Mouse (Mus musculus): ENCODE measurements at regions not wholly inside any gene's neighbourhood (a gene's known extent, or its start where the extent isn't known, plus 50 kb on each side); places are given as distances from the start of the nearest gene placed in this dataset.

- H3K4me3 ChIP-seq (replicated peaks in 1 of 3; ENCODE audit: low read depth in 2 of 3, low read length in 2 of 3, poor library complexity in 1 of 3), result no peak overlapping the region
- TF ChIP-seq CTCF (conservative IDR thresholded peaks at IDR 0.05 in 1 of 2, IDR thresholded peaks at IDR 0.05 in 1 of 2; ENCODE audit: low read depth in 2 of 2, low read length in 2 of 2) (no peak), KAT2A (IDR thresholded peaks at IDR 0.05; ENCODE audit: insufficient replicate concordance, low read length) (no peak), JUN (IDR thresholded peaks at IDR 0.05; ENCODE audit: insufficient read depth, low read depth, low read length) (no peak), TCF12 (IDR thresholded peaks at IDR 0.05; ENCODE audit: low read depth, low read length) (no peak), ELF1 (IDR thresholded peaks at IDR 0.05; ENCODE audit: low read depth, low read length) (no peak), SIN3A (IDR thresholded peaks at IDR 0.05; ENCODE audit: low read length) (no peak), USF2 (conservative IDR thresholded peaks at IDR 0.05; ENCODE audit: low read depth, low read length) (no peak), ZNF384 (IDR thresholded peaks at IDR 0.05; ENCODE audit: low read depth, low read length) (no peak), RAD21 (IDR thresholded peaks at IDR 0.05; ENCODE audit: low read depth, low read length) (no peak), PAX5 (IDR thresholded peaks at IDR 0.05; ENCODE audit: low read length) (no peak), UBTF (IDR thresholded peaks at IDR 0.05; ENCODE audit: low read depth, low read length) (no peak), GABPA (IDR thresholded peaks at IDR 0.05; ENCODE audit: insufficient replicate concordance, low read depth, low read length) (no peak), MAZ (IDR thresholded peaks at IDR 0.05; ENCODE audit: low read depth, low read length) (no peak), MXI1 (IDR thresholded peaks at IDR 0.05; ENCODE audit: low read depth, low read length) (no peak), NRF1 (IDR thresholded peaks at IDR 0.05; ENCODE audit: low read depth, low read length) (no peak), ZMIZ1 (IDR thresholded peaks at IDR 0.05; ENCODE audit: low read depth, low read length) (no peak), BHLHE40 (IDR thresholded peaks at IDR 0.05; ENCODE audit: low read depth, low read length) (no peak), USF1 (IDR thresholded peaks at IDR 0.05; ENCODE audit: low read depth, low read length) (no peak)
- H3K4me2 ChIP-seq (ENCODE audit: insufficient read depth, low read depth, poor library complexity, severe bottlenecking), result no peak overlapping the region
- H3K79me2 ChIP-seq (replicated peaks; ENCODE audit: control insufficient read depth, extremely low read depth, insufficient read depth, poor library complexity, severe bottlenecking), result no peaks in the 10 kb centered on the region
- DNase-seq (ENCODE audit: extremely low read depth), result no peak
- in situ Hi-C loops (cut with MboI; ENCODE audit: low pct_ligation_motif_present, low pct_unique_long_range_greater_than_20kb, low sequenced_read_pairs) (no loop called here), dilution Hi-C loops (cut with MboI; ENCODE audit: extremely low pct_ligation_motif_present, extremely low pct_unique_long_range_greater_than_20kb, low sequenced_read_pairs) (no loop called here)
- H3K27ac ChIP-seq (ENCODE audit: insufficient read depth, low read depth), result no peak overlapping the region
- H3K9me3 ChIP-seq (replicated peaks; ENCODE audit: low read length), result peaks cover 4% of the 10 kb centered on the region
- H3K4me1 ChIP-seq (ENCODE audit: control insufficient read depth in 1 of 2, insufficient read depth in 2 of 2), result peaks cover 0 to 20% of the 10 kb centered on the region in 2 experiments; a peak in 2 of 4 replicates
- H3K9ac ChIP-seq (ENCODE audit: insufficient read depth, low read depth), result no peak overlapping the region
- H3K27me3 ChIP-seq (replicated peaks), result no peaks in the 10 kb centered on the region
- no peaks in the 10 kb centered on the region for H3K36me3 ChIP-seq (replicated peaks in 1 of 2; ENCODE audit: control insufficient read depth in 1 of 2, insufficient read depth in 1 of 2, low read length in 1 of 2)
Observed at GRCm38 (mm10) chr13:35177305-35177704, 150.4 kb upstream of the Eci2 start.

GRCm38 (mm10) chr13:35189028-35189711 lies 162.3 kb upstream of the Eci2 start:
- Histone ChIP-seq H3K27me3 (replicated peaks) (no peaks in the 10 kb centered on the region), H3K4me3 (replicated peaks in 1 of 3; ENCODE audit: low read depth in 2 of 3, low read length in 2 of 3, poor library complexity in 1 of 3) (no peak overlapping the region), H3K27ac (ENCODE audit: insufficient read depth, low read depth) (no peak overlapping the region), H3K36me3 (replicated peaks in 1 of 2; ENCODE audit: control insufficient read depth in 1 of 2, insufficient read depth in 1 of 2, low read length in 1 of 2) (no peaks in the 10 kb centered on the region), H3K4me2 (ENCODE audit: insufficient read depth, low read depth, poor library complexity, severe bottlenecking) (no peak overlapping the region), H3K79me2 (replicated peaks; ENCODE audit: control insufficient read depth, extremely low read depth, insufficient read depth, poor library complexity, severe bottlenecking) (no peaks in the 10 kb centered on the region), H3K4me1 (ENCODE audit: control insufficient read depth in 1 of 2, insufficient read depth in 2 of 2) (no peaks in the 10 kb centered on the region), H3K9ac (ENCODE audit: insufficient read depth, low read depth) (no peak overlapping the region), H3K9me3 (replicated peaks; ENCODE audit: low read length) (no peaks in the 10 kb centered on the region)
- TF ChIP-seq MAFK (IDR thresholded peaks at IDR 0.05; ENCODE audit: insufficient replicate concordance, low read length), result no peak
- TF ChIP-seq MXI1 (IDR thresholded peaks at IDR 0.05; ENCODE audit: low read depth, low read length), result no peak
- no peak for TF ChIP-seq MYC (IDR thresholded peaks at IDR 0.05; ENCODE audit: low read depth, low read length)
- TF ChIP-seq RCOR1 (conservative IDR thresholded peaks at IDR 0.05; ENCODE audit: low read depth, low read length), result no peak
- TF ChIP-seq SIN3A (IDR thresholded peaks at IDR 0.05; ENCODE audit: low read length), result no peak
- no peak for TF ChIP-seq NELFE (IDR thresholded peaks at IDR 0.05; ENCODE audit: low read depth, low read length)
- TF ChIP-seq CHD1 (IDR thresholded peaks at IDR 0.05; ENCODE audit: low read depth, low read length), result no peak
- TF ChIP-seq ETS1 (conservative IDR thresholded peaks at IDR 0.05; ENCODE audit: low read depth, low read length), result no peak
- no peak for TF ChIP-seq TCF12 (IDR thresholded peaks at IDR 0.05; ENCODE audit: low read depth, low read length)
- no peak for TF ChIP-seq MAZ (IDR thresholded peaks at IDR 0.05; ENCODE audit: low read depth, low read length)
- TF ChIP-seq CTCF (conservative IDR thresholded peaks at IDR 0.05 in 1 of 2, IDR thresholded peaks at IDR 0.05 in 1 of 2; ENCODE audit: low read depth in 2 of 2, low read length in 2 of 2), result no peak
- TF ChIP-seq MEF2A (IDR thresholded peaks at IDR 0.05; ENCODE audit: borderline replicate concordance, low read depth, low read length), result no peak
- TF ChIP-seq POLR2AphosphoS2 (IDR thresholded peaks at IDR 0.05; ENCODE audit: low read depth, low read length), result no peak
- no peak for TF ChIP-seq ZC3H11A (IDR thresholded peaks at IDR 0.05; ENCODE audit: low read depth, low read length)
- TF ChIP-seq POLR2A (IDR thresholded peaks at IDR 0.05; ENCODE audit: low read depth, low read length), result no peak
- TF ChIP-seq ZNF384 (IDR thresholded peaks at IDR 0.05; ENCODE audit: low read depth, low read length), result no peak
- in situ Hi-C loops (cut with MboI; ENCODE audit: low pct_ligation_motif_present, low pct_unique_long_range_greater_than_20kb, low sequenced_read_pairs), result no loop called here
- dilution Hi-C loops (cut with MboI; ENCODE audit: extremely low pct_ligation_motif_present, extremely low pct_unique_long_range_greater_than_20kb, low sequenced_read_pairs), result no loop called here
- no peak for DNase-seq (ENCODE audit: extremely low read depth)

Measured in CH12.LX (cell line).